Mouse (Mus musculus): ENCODE data around the gene Crnn. TPM values are rescaled to one million over a fixed set of nuclear protein-coding genes. Genes with fewer than 3 reads are reported as not detected.

Crnn gene
- polyA plus RNA-seq (2015; fragmentation: Nextera tagmentation; extraction: Ambion mirVana) = 1.6 and 2.4 TPM in 2 replicates

DNA sequence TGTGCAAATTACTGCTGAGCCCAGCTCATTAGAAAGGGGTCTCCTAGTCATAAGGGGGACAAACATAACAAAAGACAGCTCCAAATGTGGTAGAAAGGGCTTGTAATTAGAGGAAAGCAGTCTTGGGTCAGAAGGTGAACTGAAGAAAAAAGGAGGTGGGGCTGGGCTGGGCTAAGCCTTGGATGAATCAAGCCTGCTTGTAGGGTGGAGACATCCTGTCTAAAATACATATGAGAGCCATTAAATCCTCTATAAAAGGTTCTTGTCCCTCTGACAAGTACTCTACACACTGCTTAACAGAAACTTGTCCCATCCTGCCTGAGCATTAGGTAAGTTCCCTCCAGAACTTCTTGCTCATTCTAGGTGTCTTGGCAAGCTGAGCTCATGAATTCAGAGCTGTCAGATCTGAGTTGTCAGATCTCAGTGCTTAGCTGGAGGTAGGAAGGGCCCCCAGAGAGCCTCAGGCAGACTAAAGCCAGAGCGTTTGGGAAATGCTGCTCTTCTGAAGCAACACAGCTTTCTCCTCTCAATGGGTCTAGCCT lies at the start of gene Crnn:
Gene Crnn (plus strand): TSS at position 278 of the 542 bp plus-strand sequence.
- Histone ChIP-seq H3K36me3 (ENCODE audit: control insufficient read depth, insufficient read depth, low read length) (no peaks in the 10 kb centered on the region), H3K4me3 (replicated peaks; ENCODE audit: low read length) (no peak within 1 kb of the TSS), H3K4me1 (ENCODE audit: control insufficient read depth, insufficient read depth, low read length) (no peaks in the 10 kb centered on the region), H3K9ac (ENCODE audit: low read length) (no peak within 1 kb of the TSS), H3K27ac (ENCODE audit: low read length) (peak within 1 kb of the TSS; percentile 62), H3K4me2 (ENCODE audit: low read depth, low read length) (no peak within 1 kb of the TSS), H3K9me3 (replicated peaks; ENCODE audit: control insufficient read depth, low read length) (no peaks in the 10 kb centered on the region), H3K27me3 (ENCODE audit: control insufficient read depth, insufficient read depth, low read length) (no peaks in the 10 kb centered on the region)
- ATAC-seq (ENCODE audit: insufficient read depth, low FRiP score) = peak; percentile 56
- WGBS = 47% methylated on average over 1 of the region's 1 CpGs

DNA sequence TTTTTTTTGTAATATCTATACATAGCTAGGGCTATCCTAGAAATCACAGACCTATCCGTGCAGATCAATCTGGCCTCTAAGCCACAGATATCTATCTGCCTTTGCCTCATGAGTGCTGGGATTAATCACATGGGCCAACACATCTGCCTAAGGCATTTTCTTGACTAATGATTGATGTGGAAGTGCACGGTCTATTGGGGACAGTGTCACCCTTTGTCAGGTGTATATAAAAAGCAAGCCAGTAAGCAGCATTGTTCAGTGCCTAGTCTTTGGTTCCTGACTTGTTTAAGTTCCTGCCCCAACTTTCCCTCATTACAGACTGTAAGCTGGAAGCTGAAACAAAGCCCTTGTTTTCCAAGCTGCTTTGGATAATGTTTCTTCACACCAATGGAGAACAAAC lies 48.1 kb upstream of the Crnn start:
- Histone ChIP-seq H3K27me3 (ENCODE audit: control insufficient read depth, insufficient read depth, low read length) (no peaks in the 10 kb centered on the region), H3K4me1 (ENCODE audit: control insufficient read depth, insufficient read depth, low read length) (no peaks in the 10 kb centered on the region), H3K9me3 (replicated peaks; ENCODE audit: control insufficient read depth, low read length) (no peaks in the 10 kb centered on the region), H3K4me3 (replicated peaks; ENCODE audit: low read length) (no peak overlapping the region), H3K27ac (ENCODE audit: low read length) (no peak overlapping the region), H3K9ac (ENCODE audit: low read length) (no peak overlapping the region), H3K36me3 (ENCODE audit: control insufficient read depth, insufficient read depth, low read length) (no peaks in the 10 kb centered on the region), H3K4me2 (ENCODE audit: low read depth, low read length) (no peak overlapping the region)
- no peak for ATAC-seq (ENCODE audit: insufficient read depth, low FRiP score)
- 53% methylated on average over 2 of the region's 2 CpGs for WGBS

DNA sequence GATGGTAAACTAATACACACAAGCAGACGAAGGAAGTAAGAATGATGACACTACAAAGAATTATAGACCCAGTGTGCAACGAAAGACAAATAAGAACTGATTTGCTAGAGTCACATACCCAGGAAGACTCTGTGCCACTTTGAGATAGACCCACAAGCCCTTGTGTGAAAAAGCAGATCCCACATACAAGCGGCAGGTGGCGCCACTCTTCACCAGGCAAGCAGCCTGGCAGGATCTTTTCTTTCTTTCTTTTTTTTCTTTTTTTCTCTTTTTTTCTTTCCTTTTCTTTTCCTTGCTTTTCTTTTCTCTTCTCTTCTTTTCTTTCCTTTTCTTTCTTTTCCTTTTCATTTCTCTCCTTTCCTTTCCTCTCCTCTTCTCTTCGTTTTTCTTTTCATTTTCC lies 32.9 kb upstream of the Crnn start:
- Histone ChIP-seq H3K9me3 (replicated peaks; ENCODE audit: control insufficient read depth, low read length) (no peaks in the 10 kb centered on the region), H3K4me2 (ENCODE audit: low read depth, low read length) (no peak overlapping the region), H3K27me3 (ENCODE audit: control insufficient read depth, insufficient read depth, low read length) (no peaks in the 10 kb centered on the region), H3K4me1 (ENCODE audit: control insufficient read depth, insufficient read depth, low read length) (no peaks in the 10 kb centered on the region), H3K27ac (ENCODE audit: low read length) (no peak overlapping the region), H3K4me3 (replicated peaks; ENCODE audit: low read length) (no peak overlapping the region), H3K9ac (ENCODE audit: low read length) (no peak overlapping the region), H3K36me3 (ENCODE audit: control insufficient read depth, insufficient read depth, low read length) (no peaks in the 10 kb centered on the region)
- ATAC-seq (ENCODE audit: insufficient read depth, low FRiP score) = no peak
- WGBS = 39% methylated on average over 5 of the region's 5 CpGs

DNA sequence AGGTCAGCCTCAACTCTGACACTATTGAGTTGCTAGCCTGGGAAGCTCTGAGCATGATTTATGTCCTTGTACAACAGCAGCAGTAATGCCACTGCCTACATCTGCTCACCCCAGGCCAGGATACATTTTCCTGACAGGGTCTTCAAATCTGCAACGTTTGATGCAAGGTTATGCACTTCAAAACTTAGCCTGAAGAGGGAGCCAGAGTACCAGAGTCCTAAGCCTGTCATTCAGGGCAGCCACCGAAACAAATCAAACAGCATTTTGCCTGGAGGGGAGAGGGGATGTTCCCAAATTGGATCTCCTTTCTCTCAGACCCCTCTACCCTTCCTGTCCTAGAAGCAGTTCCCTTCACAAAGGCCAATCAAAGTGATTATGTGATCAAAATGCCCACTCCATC lies 30.1 kb upstream of the Crnn start:
- Histone ChIP-seq H3K4me2 (ENCODE audit: low read depth, low read length) (no peak overlapping the region), H3K4me3 (replicated peaks; ENCODE audit: low read length) (no peak overlapping the region), H3K36me3 (ENCODE audit: control insufficient read depth, insufficient read depth, low read length) (no peaks in the 10 kb centered on the region), H3K9ac (ENCODE audit: low read length) (no peak overlapping the region), H3K4me1 (ENCODE audit: control insufficient read depth, insufficient read depth, low read length) (no peaks in the 10 kb centered on the region), H3K9me3 (replicated peaks; ENCODE audit: control insufficient read depth, low read length) (no peaks in the 10 kb centered on the region), H3K27ac (ENCODE audit: low read length) (no peak overlapping the region), H3K27me3 (ENCODE audit: control insufficient read depth, insufficient read depth, low read length) (no peaks in the 10 kb centered on the region)
- ATAC-seq (ENCODE audit: insufficient read depth, low FRiP score) = no peak
- WGBS = 7% methylated on average over 2 of the region's 2 CpGs

DNA sequence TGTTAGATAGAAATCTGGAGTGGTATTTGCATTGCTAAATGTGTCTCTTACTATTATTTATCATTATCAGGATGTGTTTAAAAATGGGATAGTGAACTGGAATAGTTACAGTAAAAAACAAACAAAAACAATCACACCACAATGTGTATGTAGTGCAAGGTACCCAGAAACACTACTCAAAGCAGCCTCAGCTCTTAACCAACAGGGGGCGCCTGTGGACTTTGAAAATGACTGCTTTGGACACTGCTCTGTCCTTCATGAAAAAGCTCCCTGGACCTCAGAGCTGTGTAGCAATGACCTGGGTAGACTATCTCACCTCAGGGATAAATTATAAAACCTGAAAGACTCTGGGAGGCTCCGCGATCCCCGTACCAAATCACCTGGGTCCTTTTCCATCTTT lies 25.5 kb upstream of the Crnn start:
- H3K9me3 ChIP-seq (replicated peaks; ENCODE audit: control insufficient read depth, low read length) = no peaks in the 10 kb centered on the region
- H3K4me1 ChIP-seq (ENCODE audit: control insufficient read depth, insufficient read depth, low read length) = no peaks in the 10 kb centered on the region
- H3K4me2 ChIP-seq (ENCODE audit: low read depth, low read length) = no peak overlapping the region
- H3K9ac ChIP-seq (ENCODE audit: low read length) = no peak overlapping the region
- no peak overlapping the region for H3K4me3 ChIP-seq (replicated peaks; ENCODE audit: low read length)
- ATAC-seq (ENCODE audit: insufficient read depth, low FRiP score) = no peak
- H3K36me3 ChIP-seq (ENCODE audit: control insufficient read depth, insufficient read depth, low read length) = no peaks in the 10 kb centered on the region
- WGBS = 50% methylated on average over 4 of the region's 4 CpGs
- no peak overlapping the region for H3K27ac ChIP-seq (ENCODE audit: low read length)
- H3K27me3 ChIP-seq (ENCODE audit: control insufficient read depth, insufficient read depth, low read length) = no peaks in the 10 kb centered on the region

DNA sequence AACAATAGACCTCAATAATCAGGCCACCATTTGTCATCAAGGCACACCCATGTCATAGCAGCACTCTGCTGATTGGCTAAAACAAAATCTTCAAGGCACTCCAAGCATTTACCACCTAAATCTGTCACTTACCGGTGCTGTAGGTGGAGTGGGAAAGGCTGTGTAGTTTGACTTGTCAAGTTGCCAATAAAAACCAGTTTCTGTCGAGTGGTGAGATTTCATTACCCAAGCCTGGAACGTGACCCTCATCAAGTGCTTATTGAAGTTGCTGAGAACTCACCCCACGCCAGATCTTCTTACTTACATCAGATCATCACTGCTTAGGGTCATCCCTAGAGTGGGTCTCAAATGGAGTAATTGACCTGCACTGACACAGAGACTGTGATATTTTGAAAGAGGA lies 16.5 kb upstream of the Crnn start:
- no peaks in the 10 kb centered on the region for H3K4me1 ChIP-seq (ENCODE audit: control insufficient read depth, insufficient read depth, low read length)
- ATAC-seq (ENCODE audit: insufficient read depth, low FRiP score) = peak; percentile 57; the same call in 1 of the 2 replicates
- H3K27me3 ChIP-seq (ENCODE audit: control insufficient read depth, insufficient read depth, low read length) = no peaks in the 10 kb centered on the region
- H3K4me2 ChIP-seq (ENCODE audit: low read depth, low read length) = no peak overlapping the region
- H3K27ac ChIP-seq (ENCODE audit: low read length) = peak overlapping the region; percentile 72
- H3K9me3 ChIP-seq (replicated peaks; ENCODE audit: control insufficient read depth, low read length) = no peaks in the 10 kb centered on the region
- WGBS = 29% methylated on average over 4 of the region's 4 CpGs
- no peaks in the 10 kb centered on the region for H3K36me3 ChIP-seq (ENCODE audit: control insufficient read depth, insufficient read depth, low read length)
- H3K4me3 ChIP-seq (replicated peaks; ENCODE audit: low read length) = no peak overlapping the region
- no peak overlapping the region for H3K9ac ChIP-seq (ENCODE audit: low read length)

DNA sequence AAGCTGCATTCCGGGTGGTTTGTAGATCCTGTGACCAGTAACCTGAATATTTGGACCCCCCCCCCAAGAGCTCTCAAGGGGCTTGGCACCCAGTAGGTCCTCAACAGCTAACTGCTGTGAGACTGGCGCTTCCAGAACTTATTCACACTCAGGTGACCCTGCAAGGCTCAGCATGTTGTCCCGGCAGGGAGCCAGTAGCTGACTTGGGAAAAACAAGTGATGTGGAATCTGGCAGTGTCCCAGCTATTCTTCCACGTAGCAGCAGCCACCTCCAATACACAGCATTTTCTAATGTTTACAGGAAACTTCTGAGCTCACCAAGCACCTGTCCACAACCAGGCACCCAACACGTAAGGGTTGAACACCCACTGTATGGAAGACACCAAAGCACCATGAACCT lies 15.5 kb upstream of the Crnn start:
- 44% methylated on average over 5 of the region's 5 CpGs for WGBS
- peak overlapping the region; percentile 72 for H3K27ac ChIP-seq (ENCODE audit: low read length)
- no peak overlapping the region for H3K4me2 ChIP-seq (ENCODE audit: low read depth, low read length)
- no peaks in the 10 kb centered on the region for H3K36me3 ChIP-seq (ENCODE audit: control insufficient read depth, insufficient read depth, low read length)
- H3K9me3 ChIP-seq (replicated peaks; ENCODE audit: control insufficient read depth, low read length) = no peaks in the 10 kb centered on the region
- no peaks in the 10 kb centered on the region for H3K27me3 ChIP-seq (ENCODE audit: control insufficient read depth, insufficient read depth, low read length)
- no peak overlapping the region for H3K9ac ChIP-seq (ENCODE audit: low read length)
- ATAC-seq (ENCODE audit: insufficient read depth, low FRiP score) = no peak
- no peak overlapping the region for H3K4me3 ChIP-seq (replicated peaks; ENCODE audit: low read length)
- no peaks in the 10 kb centered on the region for H3K4me1 ChIP-seq (ENCODE audit: control insufficient read depth, insufficient read depth, low read length)

DNA sequence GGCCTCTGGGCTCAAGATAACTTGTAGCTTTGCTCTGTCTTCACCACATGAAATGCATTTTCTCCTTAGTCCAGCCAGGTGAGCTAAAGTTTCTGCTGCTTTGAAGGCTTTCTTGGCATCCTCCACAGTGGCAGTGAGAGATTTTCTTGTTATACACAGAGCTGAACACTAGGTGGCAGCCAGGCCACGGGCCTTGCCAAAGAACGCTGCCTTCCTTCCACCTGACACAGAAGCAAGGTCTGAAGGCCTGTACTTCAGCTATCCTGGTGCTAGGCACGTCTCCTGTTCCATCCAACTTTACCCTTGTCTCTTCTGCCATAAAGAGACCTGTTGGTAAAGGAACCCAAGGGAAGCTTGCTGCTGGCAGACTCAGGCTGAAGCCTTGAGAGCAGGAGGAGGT lies 14.1 kb upstream of the Crnn start:
- no peaks in the 10 kb centered on the region for H3K36me3 ChIP-seq (ENCODE audit: control insufficient read depth, insufficient read depth, low read length)
- ATAC-seq (ENCODE audit: insufficient read depth, low FRiP score) = no peak
- no peaks in the 10 kb centered on the region for H3K4me1 ChIP-seq (ENCODE audit: control insufficient read depth, insufficient read depth, low read length)
- no peak overlapping the region for H3K9ac ChIP-seq (ENCODE audit: low read length)
- H3K9me3 ChIP-seq (replicated peaks; ENCODE audit: control insufficient read depth, low read length) = no peaks in the 10 kb centered on the region
- no peak overlapping the region for H3K4me2 ChIP-seq (ENCODE audit: low read depth, low read length)
- no peak overlapping the region for H3K27ac ChIP-seq (ENCODE audit: low read length)
- WGBS = 7% methylated on average over 3 of the region's 3 CpGs
- no peaks in the 10 kb centered on the region for H3K27me3 ChIP-seq (ENCODE audit: control insufficient read depth, insufficient read depth, low read length)
- H3K4me3 ChIP-seq (replicated peaks; ENCODE audit: low read length) = no peak overlapping the region

DNA sequence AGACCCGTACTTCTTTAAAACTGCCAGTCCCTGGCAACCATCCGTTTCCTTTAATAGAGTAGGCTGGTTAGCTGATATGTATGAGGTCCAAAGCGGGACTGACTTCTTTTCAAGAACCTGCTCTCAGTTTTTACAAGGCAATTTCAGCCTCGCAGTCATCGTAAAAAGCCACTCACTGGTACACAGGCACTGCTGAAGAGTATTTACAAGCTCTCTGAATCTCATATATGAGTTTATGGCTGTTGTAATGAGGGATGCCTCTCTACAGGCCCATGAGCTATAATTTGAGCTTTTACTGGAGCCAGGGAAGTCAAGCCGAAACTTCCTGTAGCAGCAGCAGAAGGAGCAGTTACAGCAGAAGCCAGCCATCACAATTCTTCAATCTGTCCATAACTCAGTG lies 17.9 kb downstream of the Crnn start:
- H3K9me3 ChIP-seq (replicated peaks; ENCODE audit: control insufficient read depth, low read length) = no peaks in the 10 kb centered on the region
- H3K4me1 ChIP-seq (ENCODE audit: control insufficient read depth, insufficient read depth, low read length) = no peaks in the 10 kb centered on the region
- H3K27ac ChIP-seq (ENCODE audit: low read length) = no peak overlapping the region
- no peaks in the 10 kb centered on the region for H3K27me3 ChIP-seq (ENCODE audit: control insufficient read depth, insufficient read depth, low read length)
- no peak overlapping the region for H3K4me2 ChIP-seq (ENCODE audit: low read depth, low read length)
- H3K36me3 ChIP-seq (ENCODE audit: control insufficient read depth, insufficient read depth, low read length) = no peaks in the 10 kb centered on the region
- no peak overlapping the region for H3K9ac ChIP-seq (ENCODE audit: low read length)
- ATAC-seq (ENCODE audit: insufficient read depth, low FRiP score) = no peak
- WGBS = 80% methylated on average over 6 of the region's 6 CpGs
- H3K4me3 ChIP-seq (replicated peaks; ENCODE audit: low read length) = no peak overlapping the region

Data from stomach, embryonic 16.5 days (tissue).